Mouse (Mus musculus) spleen, postnatal 36 days (tissue): ENCODE results near the gene Vapa.
"Not testable (repeated sequence)": the region's sequence is repeated elsewhere in the genome, so short reads cannot be mapped to it uniquely, and the experiment has no call there.

Experiments used
- DNase-seq, 2 experiments: peaks; one replicate each; pipeline ENCODE4 v3.0.0; 2022; ENCODE audit warnings: low spot score in 2 of 2, mixed read lengths in 1 of 2

The Vapa gene

DNA sequence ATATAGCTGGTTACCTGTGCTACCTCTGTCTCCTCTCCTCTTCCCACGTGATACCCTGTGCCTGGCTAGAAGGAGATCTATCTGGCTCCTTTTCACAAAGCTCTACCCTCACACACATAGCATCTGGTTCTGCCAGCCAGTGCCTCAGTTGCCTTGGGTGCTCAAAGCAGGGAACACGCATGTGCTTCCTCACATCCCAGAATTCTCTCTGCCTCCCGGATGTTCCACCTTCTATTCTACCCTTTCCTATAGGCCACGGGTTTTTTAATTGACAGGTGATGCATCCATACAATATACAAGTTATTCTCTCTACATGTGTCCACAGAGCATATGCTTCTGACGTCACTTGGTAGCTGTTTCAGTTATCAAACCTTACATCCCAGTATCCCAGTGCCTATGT is 49.2 kb downstream of the Vapa start:
- DNase-seq, result no peak

DNA sequence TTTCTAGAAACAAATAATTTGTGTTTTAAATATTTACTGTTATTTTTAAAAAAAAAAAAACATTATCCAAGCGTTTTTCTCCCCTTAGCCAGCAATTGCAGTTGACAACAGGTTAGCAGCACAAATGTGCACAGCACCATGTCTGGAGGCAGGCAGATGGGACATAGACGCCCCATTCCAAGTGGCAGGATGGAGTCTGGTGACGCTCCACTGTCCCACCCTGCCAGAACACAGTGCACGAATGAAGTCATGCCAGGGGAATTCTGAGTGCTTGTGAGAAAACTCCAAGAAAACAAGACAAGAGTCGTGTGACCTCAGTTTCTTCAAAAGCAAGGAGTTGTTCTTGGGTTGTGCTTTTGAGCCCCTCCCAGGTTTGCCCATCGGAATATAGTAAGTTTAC is 50.0 kb downstream of the Vapa start:
- no peak for DNase-seq

DNA sequence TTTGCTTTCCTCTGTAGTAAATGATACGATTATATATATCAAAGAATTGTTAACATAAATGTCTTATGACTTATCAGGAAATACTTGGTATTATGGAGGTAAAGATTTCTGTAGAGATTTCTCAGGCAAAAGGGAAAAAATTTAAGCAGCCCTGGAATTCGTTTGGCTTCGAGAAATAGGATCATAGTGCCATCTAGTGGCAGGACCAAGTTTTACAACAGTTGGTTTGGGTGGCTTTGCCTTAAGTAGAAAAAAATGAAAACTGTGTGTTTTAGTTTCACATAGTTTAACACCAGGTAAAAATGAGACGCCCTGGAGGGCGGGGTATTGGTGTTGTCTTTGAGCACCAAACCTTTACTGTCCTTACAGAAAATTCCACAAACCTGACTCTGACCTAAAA is 50.6 kb downstream of the Vapa start:
- peak in 1 of 2 experiments; percentile 27 for DNase-seq

DNA sequence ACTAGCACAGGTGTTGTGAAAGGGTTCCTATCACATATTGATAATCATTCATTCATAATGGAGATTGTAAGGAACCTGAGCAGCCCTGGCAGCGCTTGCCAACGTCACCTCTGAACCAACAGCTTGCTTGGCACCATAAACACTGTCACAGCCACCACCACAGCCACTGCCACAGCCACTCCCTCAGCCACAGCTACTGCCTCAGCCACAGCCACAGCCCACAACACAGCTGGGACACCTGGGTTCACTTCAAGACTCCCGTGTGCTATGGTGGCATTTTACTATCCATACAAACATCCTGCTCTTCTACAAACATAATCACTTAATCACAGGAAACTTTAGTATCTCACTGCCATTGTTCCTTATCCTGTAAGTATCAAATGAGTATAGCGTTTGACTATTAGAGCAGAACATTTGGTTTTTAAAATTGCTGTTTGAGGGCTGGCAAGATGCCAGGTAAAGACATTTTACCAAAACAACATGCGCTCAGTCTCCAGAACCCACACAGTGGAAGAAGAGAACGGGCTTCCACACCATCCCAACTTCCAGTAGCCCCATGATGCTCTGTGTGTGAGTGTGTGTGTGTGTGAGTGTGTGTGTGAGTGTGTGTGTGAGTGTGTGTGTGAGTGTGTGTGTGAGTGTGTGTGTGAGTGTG is 51.9 kb downstream of the Vapa start:
- no peak for DNase-seq

DNA sequence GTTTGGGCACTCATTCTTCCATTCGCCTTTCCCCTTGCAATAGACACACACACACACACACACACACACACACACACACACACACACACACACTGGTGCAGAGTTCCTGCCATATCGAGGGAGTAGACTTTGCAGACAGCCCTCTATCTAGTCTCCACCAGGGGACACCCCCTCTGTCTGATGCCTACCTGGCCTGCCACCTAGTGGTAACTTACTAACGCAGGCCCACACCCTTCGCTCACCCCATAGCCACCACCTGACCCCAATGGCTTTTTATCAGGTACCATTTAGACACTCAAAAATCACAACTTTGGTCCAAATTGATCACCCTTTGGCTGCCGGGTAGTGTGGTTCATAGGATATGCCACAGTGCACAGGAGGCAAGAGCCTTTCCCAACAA is 54.1 kb downstream of the Vapa start:
- DNase-seq, result peak; percentile 30 to 37

DNA sequence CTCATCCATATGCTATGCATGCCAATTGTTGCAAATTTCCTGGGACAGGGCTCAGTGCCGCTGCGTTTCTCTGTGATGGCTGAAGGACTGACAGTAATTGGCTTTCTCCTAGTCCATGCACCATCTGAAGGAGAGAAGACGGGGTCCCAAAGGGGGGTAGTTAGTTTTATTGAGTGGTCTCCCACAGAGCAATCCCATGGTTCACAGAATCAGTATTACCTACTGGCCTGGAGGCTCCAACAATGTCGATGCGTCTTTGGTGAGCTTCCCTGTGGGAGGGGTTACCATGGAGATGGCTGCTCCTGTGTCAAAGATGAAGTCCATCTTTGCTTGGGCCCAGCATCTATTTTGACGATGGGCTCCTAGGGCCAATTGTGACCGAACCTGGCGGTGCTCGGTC is 54.6 kb downstream of the Vapa start:
- DNase-seq, result no peak

DNA sequence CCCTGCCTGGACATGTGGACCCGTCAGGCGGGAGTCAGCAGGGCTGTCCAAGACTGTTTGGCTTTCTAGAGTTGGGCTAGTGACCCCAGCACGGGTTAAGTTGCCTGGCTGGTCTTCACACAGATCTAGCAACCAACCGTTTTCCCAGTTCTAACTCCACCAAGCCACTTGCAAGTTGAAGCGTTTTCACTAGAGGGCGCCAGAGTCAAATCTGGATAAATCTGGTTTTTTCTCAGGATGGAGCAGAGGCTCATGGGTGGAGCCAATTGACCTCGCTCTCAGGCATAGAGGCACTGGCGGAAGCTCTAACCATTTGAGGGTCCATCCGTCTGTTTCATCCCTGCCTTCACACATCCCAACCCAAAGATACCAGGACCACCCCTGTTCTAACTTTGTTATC is 55.1 kb downstream of the Vapa start:
- peak; percentile 22 to 49 for DNase-seq

DNA sequence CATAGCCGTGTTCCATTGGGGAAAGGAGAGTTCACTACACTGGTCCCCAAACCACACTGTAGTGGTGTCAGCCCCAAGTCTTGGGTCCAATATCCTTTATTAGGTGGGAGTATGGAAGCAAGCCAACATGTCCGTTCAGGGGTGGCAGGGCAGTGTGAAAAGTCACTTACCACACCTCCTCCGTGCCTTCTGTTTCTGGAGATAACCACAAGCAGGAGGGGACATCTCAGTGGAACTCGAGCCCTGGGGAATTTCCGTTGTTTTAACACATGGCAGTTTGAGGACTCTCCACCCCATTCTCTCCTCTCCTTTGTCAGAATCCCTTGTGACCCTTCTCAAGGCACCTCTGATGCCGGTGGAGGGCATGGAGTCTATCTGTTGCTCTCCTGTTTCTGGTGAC is 56.1 kb downstream of the Vapa start:
- DNase-seq, result no peak

DNA sequence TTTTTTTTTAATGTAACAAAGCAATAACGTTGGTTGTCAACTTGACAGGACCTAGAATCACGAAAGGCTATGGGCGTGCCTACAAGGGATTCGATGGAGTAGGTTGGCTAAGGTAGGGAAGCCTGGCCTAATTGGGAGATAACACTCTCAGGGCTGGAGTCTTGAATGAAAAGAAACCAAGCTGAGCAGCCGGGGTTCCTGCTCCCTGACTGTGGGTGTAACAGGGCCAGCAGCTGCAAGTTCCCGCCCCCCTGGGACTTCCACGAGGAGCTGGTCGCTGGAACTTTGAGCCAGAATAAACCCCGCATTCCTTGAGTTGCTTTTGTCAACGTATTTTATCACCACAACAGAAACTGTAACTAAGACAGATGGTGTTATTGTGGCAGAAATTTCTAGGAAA is 56.6 kb downstream of the Vapa start:
- DNase-seq, result peak in 1 of 2 experiments; percentile 11

DNA sequence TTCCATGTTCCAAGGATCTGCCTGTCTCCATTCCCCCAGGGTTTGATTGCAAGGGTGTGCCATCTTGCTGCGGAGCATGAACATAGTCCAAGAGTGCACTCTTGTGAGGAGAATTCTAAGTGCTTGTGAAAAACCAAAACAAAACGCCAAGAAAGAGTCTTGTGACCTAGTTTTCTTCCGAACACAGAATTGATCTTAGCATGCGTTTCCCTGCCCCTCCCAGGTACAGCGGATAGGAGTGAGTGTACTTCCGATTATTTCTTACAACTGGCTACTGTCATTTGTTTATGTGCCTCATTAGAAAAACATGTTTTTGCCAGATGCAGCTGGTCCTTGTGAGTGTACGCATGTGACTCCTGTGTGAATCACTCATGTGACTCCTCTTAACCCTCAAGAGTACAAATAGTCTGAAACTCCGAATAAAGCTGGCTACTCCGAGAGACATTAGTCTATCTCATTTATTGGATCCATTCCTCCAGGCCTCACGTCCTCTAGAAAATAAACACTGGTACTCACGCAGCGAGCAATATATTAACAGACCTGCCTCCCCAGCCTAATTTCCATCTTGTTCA is 60.8 kb downstream of the Vapa start:
- no peak for DNase-seq

DNA sequence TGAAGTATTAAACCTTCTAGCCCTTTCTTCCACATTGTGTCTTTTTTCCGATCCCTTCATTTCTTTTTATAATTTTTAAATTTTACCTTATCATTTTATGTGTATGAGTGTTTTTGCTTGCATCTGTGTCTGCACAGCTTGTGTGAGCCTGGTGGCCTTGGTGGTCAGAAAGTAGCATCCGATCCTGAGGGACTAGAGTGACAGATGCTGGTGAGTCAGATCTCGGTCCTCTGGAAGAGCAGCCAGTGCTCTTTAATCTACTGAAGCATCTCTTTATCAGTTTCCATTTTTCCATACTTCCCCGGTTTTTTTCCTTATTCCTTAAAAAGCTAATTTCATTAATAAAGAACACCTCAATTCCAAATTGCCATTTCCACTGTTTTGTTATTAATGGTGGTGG is 63.0 kb downstream of the Vapa start:
- DNase-seq, result no peak

DNA sequence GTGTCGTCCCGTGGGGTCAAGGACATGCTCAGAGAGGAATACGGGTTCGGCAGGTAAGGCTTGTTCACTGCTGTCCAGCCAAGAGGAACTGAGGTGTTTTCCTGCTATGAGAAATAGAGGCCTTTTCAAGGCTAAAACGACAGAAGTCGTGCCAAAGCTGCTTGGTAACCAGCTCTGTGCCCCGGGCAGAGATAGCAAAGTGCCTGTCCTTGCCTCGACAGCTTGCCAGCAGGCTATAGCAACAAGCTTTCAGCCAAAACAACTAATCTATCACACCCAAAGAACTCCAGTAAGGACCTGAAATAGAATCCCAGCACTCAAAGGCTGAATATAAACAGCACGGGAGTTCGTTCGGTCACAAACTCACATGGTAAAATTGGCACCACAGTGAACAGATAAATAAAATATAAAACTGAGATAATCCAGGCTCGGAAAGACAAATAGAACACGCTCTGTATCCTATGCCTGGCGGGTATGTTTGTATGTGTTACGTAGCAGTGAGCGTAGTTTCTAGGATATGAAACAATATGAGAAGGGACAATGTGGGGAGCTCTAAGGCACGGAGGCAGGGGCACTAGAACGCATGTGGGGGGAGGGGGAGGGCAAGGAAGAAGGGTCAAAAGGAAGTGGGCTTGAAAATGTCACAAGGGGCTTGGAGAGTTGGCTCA is 64.5 kb downstream of the Vapa start:
- DNase-seq, result no peak

DNA sequence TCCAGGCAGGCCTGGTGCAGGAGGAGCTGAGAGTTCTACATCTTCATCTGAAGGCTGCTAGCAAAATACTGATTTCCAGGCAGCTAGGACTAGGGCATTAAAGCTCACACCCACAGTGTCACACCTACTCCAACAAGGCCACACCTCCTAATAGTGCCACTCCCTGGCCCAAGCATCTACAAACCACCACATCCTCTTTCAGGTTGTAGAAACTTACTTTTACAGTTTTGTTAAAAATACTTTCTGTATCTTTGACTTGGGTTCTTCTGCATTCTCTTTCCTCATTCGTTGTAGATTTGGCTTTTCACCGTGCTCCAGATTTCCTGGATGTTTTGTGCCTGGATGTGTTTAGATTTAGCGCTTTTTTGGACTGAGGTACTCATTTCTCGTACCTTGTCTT is 67.1 kb downstream of the Vapa start:
- DNase-seq, result not testable (repeated sequence)

DNA sequence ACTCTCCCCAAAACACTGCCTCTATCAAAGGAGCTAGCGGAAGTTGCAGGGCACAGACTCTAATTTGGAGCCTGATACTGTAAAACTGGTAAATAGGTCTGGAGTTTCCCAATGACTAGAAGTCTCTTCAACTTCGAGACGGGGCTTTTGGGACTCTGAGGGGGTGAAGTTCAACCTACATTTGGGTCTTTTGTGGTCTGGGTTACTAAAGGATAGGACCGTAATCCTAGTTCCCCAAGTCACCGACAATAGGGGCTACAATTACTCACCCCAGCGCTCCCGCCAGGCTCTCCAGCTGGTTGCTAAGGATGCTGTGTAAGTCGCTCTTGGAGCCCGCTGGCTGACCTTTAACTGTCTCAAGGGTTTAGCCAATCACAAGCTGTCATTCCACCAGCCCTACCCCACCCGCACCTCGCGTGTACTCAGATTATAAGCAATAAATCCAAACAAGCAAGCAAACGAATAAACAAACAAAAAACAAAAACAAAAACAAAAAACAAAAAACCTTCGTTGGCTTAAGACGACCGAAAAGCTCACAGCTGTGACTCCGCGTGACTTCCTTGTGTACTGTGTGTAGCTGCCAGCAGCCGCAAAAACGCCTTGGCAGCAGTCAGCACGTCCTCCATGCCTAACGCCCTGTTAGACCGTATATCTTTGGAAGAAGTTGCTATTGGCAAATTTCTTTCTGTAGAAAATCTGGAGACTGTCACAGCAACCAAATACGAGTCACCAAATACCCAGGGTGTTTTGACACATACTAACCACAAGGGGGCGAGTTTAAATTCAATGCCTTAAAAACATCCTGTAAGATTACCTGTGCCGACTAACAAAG is 72.7 kb downstream of the Vapa start, which contains the start of gene Tmem232:
Gene Tmem232, minus strand, starts transcription at position 342 of the 832 bp plus-strand sequence.
- DNase-seq, result no peak

DNA sequence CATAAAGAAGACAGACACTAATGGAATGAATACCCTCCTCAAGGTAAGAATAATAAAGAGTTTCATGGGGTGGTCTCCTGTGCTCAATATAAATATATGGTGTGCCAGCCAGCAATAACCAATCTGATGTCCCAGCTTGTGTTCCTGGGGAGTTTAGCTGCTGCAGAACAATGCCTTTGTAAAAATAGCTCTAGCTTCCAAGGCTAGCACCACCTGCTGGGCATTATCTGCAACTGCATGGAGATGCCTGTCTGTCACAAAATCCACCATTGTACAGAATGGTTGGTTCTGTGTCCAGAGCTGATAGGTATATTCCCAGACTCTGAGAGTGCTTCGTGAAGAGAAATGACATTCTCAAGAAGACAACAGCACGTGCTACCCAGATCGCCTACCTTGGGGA is 77.2 kb downstream of the Vapa start:
- DNase-seq, result peak in 1 of 2 experiments; percentile 16

DNA sequence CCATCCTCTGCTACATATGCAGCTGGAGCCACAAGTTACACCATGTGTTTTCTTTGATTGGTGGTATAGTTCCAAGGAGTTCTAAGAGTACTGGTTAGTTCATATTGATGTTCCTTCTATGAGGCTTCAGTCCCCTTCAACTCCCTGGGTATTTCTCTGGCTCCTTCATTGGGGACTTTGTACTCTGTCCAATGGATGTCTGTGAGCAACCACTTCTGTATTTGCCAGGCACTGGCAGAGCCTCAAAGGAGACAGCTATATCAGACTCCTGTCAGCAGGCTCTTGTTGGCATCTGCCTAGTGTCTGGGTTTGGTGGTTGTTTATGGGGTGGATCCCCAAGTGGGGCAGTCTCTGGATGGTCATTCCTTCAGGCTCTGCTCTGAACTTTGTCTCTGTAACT is 81.0 kb downstream of the Vapa start:
- not testable (repeated sequence) for DNase-seq
